ENCODE assay signal across 15 mouse cellular contexts in the genomic region with DNA sequence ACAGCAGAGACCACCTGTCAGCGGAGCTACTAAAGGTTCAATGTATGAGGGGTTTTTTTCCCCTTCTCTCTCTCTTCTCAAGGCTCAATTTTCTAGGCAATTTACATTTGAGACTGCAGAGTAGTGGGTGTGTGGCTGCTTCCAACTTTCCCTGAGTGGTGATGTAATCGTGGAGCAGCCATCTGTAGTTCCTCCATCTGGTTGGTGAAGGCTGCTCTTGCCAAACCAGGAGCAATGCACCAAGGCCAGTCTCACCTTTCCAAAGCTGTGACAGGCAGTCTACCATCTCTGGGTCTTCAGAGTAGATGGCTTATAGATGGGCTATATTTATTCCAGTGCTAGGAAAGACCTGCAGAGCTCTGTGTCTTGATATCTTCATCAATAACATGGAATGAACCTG.
DNase-seq lines count a peak whose midpoint lies in the region; ATAC-seq and TF ChIP-seq lines count a peak whose summit lies in the region.
"Had no signal": no experiment of that assay in that cellular context is flagged by ENCODE, and none has a peak within 500 bp of the region (broad histone marks: within the 10 kb centered on the region; RNA-seq: fewer than 3 reads in every experiment).

No protein-coding gene starts in this region.

- no peaks in the 10 kb centered on the region for H3K4me1 ChIP-seq in hindbrain, postnatal 0 days (ENCODE audit: insufficient read depth, low read length)
- H3K4me1 ChIP-seq in hindbrain, embryonic 16.5 days (ENCODE audit: control insufficient read depth, insufficient read depth, low read depth, low read length), result no peaks in the 10 kb centered on the region
- H3K4me1 ChIP-seq: limb, embryonic 13.5 days; neural tube, embryonic 13.5 days had no signal

- H3K9ac ChIP-seq in hindbrain, postnatal 0 days (replicated peaks; ENCODE audit: low read length), result no peak overlapping the region
- H3K9ac ChIP-seq in hindbrain, embryonic 16.5 days (ENCODE audit: low read depth, low read length), result no peak overlapping the region
- H3K9ac ChIP-seq: limb, embryonic 13.5 days; lung, embryonic 14.5 days; neural tube, embryonic 13.5 days had no signal

- 71% methylated on average over 2 of the region's 2 CpGs for WGBS in hindbrain, postnatal 0 days
- WGBS in hindbrain, embryonic 16.5 days, result 76% methylated on average over 2 of the region's 2 CpGs

- peak; percentile 76 for ATAC-seq in hindbrain, postnatal 0 days
- no peak for ATAC-seq in hindbrain, embryonic 16.5 days
- no peak for ATAC-seq in CD4-positive, CD25-positive, alpha-beta regulatory T cell, adult 4 months

- H3K36me3 ChIP-seq in hindbrain, postnatal 0 days (ENCODE audit: insufficient read depth, low read length), result no peaks in the 10 kb centered on the region
- no peaks in the 10 kb centered on the region for H3K36me3 ChIP-seq in hindbrain, embryonic 16.5 days (ENCODE audit: control insufficient read depth, insufficient read depth, low read length)
- H3K36me3 ChIP-seq: hindbrain, embryonic 10.5 days; limb, embryonic 13.5 days; midbrain, embryonic 10.5 days; neural tube, embryonic 13.5 days had no signal

- TF ChIP-seq CTCF in hindbrain, postnatal 0 days (IDR thresholded peaks at IDR 0.05; ENCODE audit: low read depth), result no peak

- H3K4me2 ChIP-seq in hindbrain, postnatal 0 days (ENCODE audit: low read depth, low read length), result no peak overlapping the region
- no peak overlapping the region for H3K4me2 ChIP-seq in hindbrain, embryonic 16.5 days (ENCODE audit: low read length)
- H3K4me2 ChIP-seq: limb, embryonic 13.5 days; lung, embryonic 14.5 days; neural tube, embryonic 13.5 days had no signal

- H3K9me3 ChIP-seq in hindbrain, postnatal 0 days (ENCODE audit: low read length), result no peaks in the 10 kb centered on the region
- H3K9me3 ChIP-seq in hindbrain, embryonic 16.5 days (ENCODE audit: control insufficient read depth, low read length), result no peaks in the 10 kb centered on the region
- H3K9me3 ChIP-seq: hindbrain, embryonic 10.5 days; limb, embryonic 13.5 days; midbrain, embryonic 10.5 days; neural tube, embryonic 13.5 days had no signal

- no peaks in the 10 kb centered on the region for H3K27me3 ChIP-seq in hindbrain, postnatal 0 days (ENCODE audit: insufficient read depth, low read length)
- H3K27me3 ChIP-seq in hindbrain, embryonic 16.5 days (replicated peaks; ENCODE audit: control insufficient read depth, insufficient read depth, low read length), result no peaks in the 10 kb centered on the region
- H3K27me3 ChIP-seq: limb, embryonic 13.5 days; neural tube, embryonic 13.5 days had no signal

- DNase-seq in hindbrain, postnatal 0 days (ENCODE audit: low spot score), result peak; percentile 49
- DNase-seq in cerebellum, postnatal 14 days, result peak; percentile 69 to 82
- peak; percentile 75 for DNase-seq in layer of hippocampus, adult 9-10 months (ENCODE audit: low spot score)
- DNase-seq in right cerebral cortex, postnatal 10 days (ENCODE audit: low spot score in 2 of 2), result peak; percentile 56 to 75
- DNase-seq in c-Kit-positive CD71-positive TER-119-positive erythroid progenitor cells, embryonic 14.5 days (ENCODE audit: low spot score), result no peak
- no peak for DNase-seq in heart, adult 9 months (ENCODE audit: low spot score in 2 of 2)
- DNase-seq: kidney, adult 8-10 months; lung, embryonic 14.5 days had no signal

- H3K27ac ChIP-seq in hindbrain, postnatal 0 days, result no peak overlapping the region
- no peak overlapping the region for H3K27ac ChIP-seq in hindbrain, embryonic 16.5 days (ENCODE audit: low read depth, low read length)
- H3K27ac ChIP-seq: hindbrain, embryonic 10.5 days; limb, embryonic 13.5 days; midbrain, embryonic 10.5 days; neural tube, embryonic 13.5 days had no signal

- H3K4me3 ChIP-seq in hindbrain, postnatal 0 days (ENCODE audit: low read length), result no peak overlapping the region
- no peak overlapping the region for H3K4me3 ChIP-seq in hindbrain, embryonic 16.5 days (ENCODE audit: low read length)
- H3K4me3 ChIP-seq: erythroblast, embryonic 14.5 days; hindbrain, embryonic 10.5 days; limb, embryonic 13.5 days; midbrain, embryonic 10.5 days; neural tube, embryonic 13.5 days had no signal

Comparison
In these comparisons a context has a peak if more than half of its experiments do, and no peak if none do; other contexts are left out.
1. DNase-seq: peak in hindbrain, postnatal 0 days (single experiment), cerebellum, postnatal 14 days (2 of 2), layer of hippocampus, adult 9-10 months (single experiment) and right cerebral cortex, postnatal 10 days (2 of 2); none in c-Kit-positive CD71-positive TER-119-positive erythroid progenitor cells, embryonic 14.5 days (single experiment) and heart, adult 9 months (0 of 2).